Mouse (Mus musculus) heart, embryonic 16.5 days (tissue): ENCODE measurements around the gene Nppc. TPM values are rescaled to one million over a fixed set of nuclear protein-coding genes. Genes with fewer than 3 reads are reported as not detected.

ENCODE experiments used
- ATAC-seq: fragments of 200-750 bp; cut with Nextera tagmentation; replicated peaks from 2 replicates; pipeline ENCODE4 v1.8.0; 2017; ENCODE audit warnings: moderate number of reproducible peaks; ENCODE audit not compliant: insufficient read depth, low FRiP score; ENCODE audit errors: extremely low read depth
- H3K27ac ChIP-seq: fragments of 300-500 bp; sonication (generic); 2 replicates; pipeline ENCODE4 v1.5.1; 2014; ENCODE audit warnings: mild to moderate bottlenecking, low read length, control low read depth, moderate library complexity
- H3K27me3 ChIP-seq: fragments of 300-500 bp; sonication (generic); 2 replicates; pipeline ENCODE4 v1.6.1; 2014; ENCODE audit warnings: low read length, mixed read lengths; ENCODE audit not compliant: control insufficient read depth, insufficient read depth
- H3K36me3 ChIP-seq: fragments of 300-500 bp; sonication (generic); 2 replicates; pipeline ENCODE4 v1.6.1; 2014; ENCODE audit not compliant: control insufficient read depth, insufficient read depth
- H3K4me1 ChIP-seq: fragments of 300-500 bp; sonication (generic); 2 replicates; pipeline ENCODE4 v1.6.1; 2014; ENCODE audit warnings: low read length, mixed read lengths; ENCODE audit not compliant: control insufficient read depth, insufficient read depth
- H3K4me2 ChIP-seq: fragments of 300-500 bp; sonication (generic); 2 replicates; pipeline ENCODE4 v1.6.1; 2014; ENCODE audit warnings: low read depth, mild to moderate bottlenecking, control low read depth, low read length
- H3K4me3 ChIP-seq: fragments of 300-500 bp; sonication (generic); 2 replicates; pipeline ENCODE4 v1.5.1; 2014; ENCODE audit warnings: mild to moderate bottlenecking, control low read depth, low read length
- H3K9ac ChIP-seq: fragments of 300-500 bp; sonication (generic); 2 replicates; pipeline ENCODE4 v1.6.1; 2014; ENCODE audit warnings: low read length, control low read depth
- H3K9me3 ChIP-seq: fragments of 300-500 bp; sonication (generic); replicated peaks from 2 replicates; pipeline ENCODE4 v1.6.1; 2016; ENCODE audit warnings: low read length; ENCODE audit not compliant: control insufficient read depth
- WGBS: fragments of 180-500 bp; shearing (Covaris S2); extraction: QIAGEN DNeasy Blood & Tissue Kit; methylation state at CpG from one replicate; pipeline ENCODE4 v1.1.7; 2014; 5-methylcytosine and 5-hydroxymethylcytosine counted together
- polyA plus RNA-seq: library from polyadenylated mRNA; unstranded; fragments of >200 nt; fragmentation: Nextera tagmentation; extraction: Ambion mirVana; gene quantifications from 2 replicates; pipeline ENCODE4 v1.2.1, GENCODE M21; 2015

The Nppc gene
- polyA plus RNA-seq, result 1.2 and 1.4 TPM in 2 replicates

GRCm38 (mm10) chr1:86670279-86671038 lies at the start of gene Nppc:
Gene Nppc, minus strand, starts transcription at chr1:86670571.
- H3K27ac ChIP-seq, result no peak within 1 kb of the TSS
- WGBS, result 4% methylated on average over 52 of the region's 59 CpGs
- H3K27me3 ChIP-seq, result peaks cover 48% of the 10 kb centered on the region
- H3K9me3 ChIP-seq, result no peaks in the 10 kb centered on the region
- peaks cover 6% of the 10 kb centered on the region for H3K4me1 ChIP-seq
- peak within 1 kb of the TSS; percentile 98 for H3K4me2 ChIP-seq
- peak within 1 kb of the TSS; percentile 57 for H3K9ac ChIP-seq
- H3K36me3 ChIP-seq, result no peaks in the 10 kb centered on the region
- H3K4me3 ChIP-seq, result peak within 1 kb of the TSS; percentile 61
- ATAC-seq, result peak; percentile 91

DNA sequence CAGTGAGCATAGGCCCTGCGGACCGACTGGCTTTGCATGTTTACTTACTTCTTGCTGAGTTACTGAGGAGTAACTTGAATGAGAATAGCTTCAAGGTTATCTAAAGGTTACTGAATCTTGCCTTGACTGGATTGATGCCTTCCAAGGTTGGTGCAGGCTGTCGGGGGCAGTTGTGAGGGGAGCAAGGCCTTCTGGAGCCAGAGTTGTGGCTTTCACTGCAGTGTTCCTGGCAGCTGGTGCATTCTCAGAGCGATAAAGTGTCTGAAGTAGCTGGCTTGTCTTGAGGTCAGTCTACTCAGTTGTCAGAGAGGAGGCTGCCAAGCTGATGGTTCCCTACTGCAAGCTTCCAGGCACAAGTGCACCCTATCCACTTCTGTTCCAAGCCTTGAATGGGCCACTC lies 49.0 kb upstream of the Nppc start:
- H3K4me3 ChIP-seq, result no peak overlapping the region
- H3K27ac ChIP-seq, result no peak overlapping the region
- H3K4me1 ChIP-seq, result peaks cover 6% of the 10 kb centered on the region; the same call in 1 of the 2 replicates
- H3K4me2 ChIP-seq, result no peak overlapping the region
- no peak for ATAC-seq
- 60% methylated on average over 4 of the region's 4 CpGs for WGBS
- no peaks in the 10 kb centered on the region for H3K9me3 ChIP-seq
- H3K9ac ChIP-seq, result no peak overlapping the region
- H3K36me3 ChIP-seq, result no peaks in the 10 kb centered on the region
- no peaks in the 10 kb centered on the region for H3K27me3 ChIP-seq

- Histone ChIP-seq H3K27me3 (no peaks in the 10 kb centered on the region), H3K4me1 (peaks cover 6% of the 10 kb centered on the region; the same call in 1 of the 2 replicates), H3K4me2 (no peak overlapping the region), H3K9me3 (no peaks in the 10 kb centered on the region), H3K27ac (no peak overlapping the region), H3K9ac (no peak overlapping the region), H3K4me3 (no peak overlapping the region), H3K36me3 (no peaks in the 10 kb centered on the region)
- 91% methylated on average over 1 of the region's 1 CpGs for WGBS
- no peak for ATAC-seq
Measured at GRCm38 (mm10) chr1:86718190-86718589, 47.8 kb upstream of the Nppc start.

GRCm38 (mm10) chr1:86713054-86713453 lies 42.7 kb upstream of the Nppc start:
- no peak overlapping the region for H3K9ac ChIP-seq
- no peak overlapping the region for H3K27ac ChIP-seq
- no peaks in the 10 kb centered on the region for H3K27me3 ChIP-seq
- H3K4me3 ChIP-seq, result no peak overlapping the region
- no peaks in the 10 kb centered on the region for H3K36me3 ChIP-seq
- H3K4me2 ChIP-seq, result no peak overlapping the region
- no peak for ATAC-seq
- no peaks in the 10 kb centered on the region for H3K9me3 ChIP-seq
- peaks cover 4% of the 10 kb centered on the region; the same call in 1 of the 2 replicates for H3K4me1 ChIP-seq
- 94% methylated on average over 4 of the region's 4 CpGs for WGBS

GRCm38 (mm10) chr1:86712045-86712444 lies 41.7 kb upstream of the Nppc start:
- no peaks in the 10 kb centered on the region for H3K4me1 ChIP-seq
- ATAC-seq, result no peak
- no peak overlapping the region for H3K9ac ChIP-seq
- H3K4me2 ChIP-seq, result no peak overlapping the region
- no peaks in the 10 kb centered on the region for H3K36me3 ChIP-seq
- H3K27ac ChIP-seq, result no peak overlapping the region
- H3K9me3 ChIP-seq, result no peaks in the 10 kb centered on the region
- 80% methylated on average over 2 of the region's 2 CpGs for WGBS
- no peak overlapping the region for H3K4me3 ChIP-seq
- H3K27me3 ChIP-seq, result no peaks in the 10 kb centered on the region

- H3K4me1 ChIP-seq, result no peaks in the 10 kb centered on the region
- no peak overlapping the region for H3K9ac ChIP-seq
- H3K27ac ChIP-seq, result no peak overlapping the region
- H3K4me3 ChIP-seq, result no peak overlapping the region
- H3K36me3 ChIP-seq, result no peaks in the 10 kb centered on the region
- no peaks in the 10 kb centered on the region for H3K9me3 ChIP-seq
- no peak for ATAC-seq
- H3K4me2 ChIP-seq, result no peak overlapping the region
- H3K27me3 ChIP-seq, result no peaks in the 10 kb centered on the region
- WGBS, result 81% methylated on average over 4 of the region's 4 CpGs
Measured at GRCm38 (mm10) chr1:86709546-86709945, 39.2 kb upstream of the Nppc start.

- no peaks in the 10 kb centered on the region for H3K27me3 ChIP-seq
- H3K4me3 ChIP-seq, result no peak overlapping the region
- H3K9ac ChIP-seq, result no peak overlapping the region
- 73% methylated on average over 3 of the region's 3 CpGs for WGBS
- no peaks in the 10 kb centered on the region for H3K36me3 ChIP-seq
- no peak overlapping the region for H3K4me2 ChIP-seq
- H3K27ac ChIP-seq, result no peak overlapping the region
- peaks cover 3% of the 10 kb centered on the region; the same call in 1 of the 2 replicates for H3K4me1 ChIP-seq
- ATAC-seq, result no peak
- no peaks in the 10 kb centered on the region for H3K9me3 ChIP-seq
Measured at GRCm38 (mm10) chr1:86705461-86705860, 35.1 kb upstream of the Nppc start.

- peaks cover 3% of the 10 kb centered on the region; the same call in 1 of the 2 replicates for H3K4me1 ChIP-seq
- ATAC-seq, result peak; percentile 49
- peak overlapping the region; percentile 87 for H3K27ac ChIP-seq
- H3K36me3 ChIP-seq, result no peaks in the 10 kb centered on the region
- peak overlapping the region; percentile 95 for H3K4me2 ChIP-seq
- H3K4me3 ChIP-seq, result peak overlapping the region; percentile 92
- peak overlapping the region; percentile 89 for H3K9ac ChIP-seq
- no peaks in the 10 kb centered on the region; the same call in 1 of the 2 replicates for H3K9me3 ChIP-seq
- WGBS, result under 1% methylated on average over 27 of the region's 27 CpGs
- H3K27me3 ChIP-seq, result no peaks in the 10 kb centered on the region
Measured at GRCm38 (mm10) chr1:86703965-86704326, 33.6 kb upstream of the Nppc start.

DNA sequence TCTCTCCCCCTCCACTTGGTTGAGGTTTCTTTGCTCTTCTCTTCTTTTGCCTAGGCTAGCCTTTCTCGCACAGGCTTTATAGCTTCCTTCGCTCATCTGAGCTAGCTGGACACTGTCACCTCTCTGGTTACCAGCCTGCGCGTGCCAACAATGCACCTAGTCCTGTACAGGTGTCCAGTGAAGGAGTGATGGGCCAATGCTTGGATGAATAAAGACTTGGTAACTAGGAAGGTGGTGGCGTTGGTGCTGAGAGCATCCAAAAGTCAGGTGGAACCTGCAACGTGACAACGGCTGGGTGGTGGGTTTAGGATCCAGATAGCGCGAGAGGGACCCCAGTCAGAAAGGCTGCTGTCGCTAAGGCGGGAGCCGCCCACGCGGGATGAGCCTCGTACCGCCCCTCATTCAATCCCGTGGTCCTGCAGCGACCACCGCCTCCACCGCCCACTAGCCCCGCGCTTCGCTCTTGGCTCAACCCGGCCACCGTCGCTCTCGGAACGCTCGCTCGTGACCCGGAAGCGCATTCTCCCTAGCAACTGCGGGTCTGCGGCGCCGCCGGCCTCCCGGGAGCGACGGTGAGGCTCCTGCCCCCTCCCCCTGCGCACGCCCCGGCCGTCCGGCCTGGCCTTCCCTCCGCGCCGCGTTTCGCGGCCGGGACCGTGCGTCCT lies 33.1 kb upstream of the Nppc start, which contains the start of gene Dis3l2:
Gene Dis3l2, plus strand, starts transcription at position 509 of the 665 bp plus-strand sequence.
- Histone ChIP-seq H3K4me3 (peak within 1 kb of the TSS; percentile 92), H3K27me3 (no peaks in the 10 kb centered on the region), H3K4me1 (peaks cover 3% of the 10 kb centered on the region; the same call in 1 of the 2 replicates), H3K4me2 (peak within 1 kb of the TSS; percentile 95), H3K36me3 (no peaks in the 10 kb centered on the region), H3K27ac (peak within 1 kb of the TSS; percentile 87), H3K9ac (peak within 1 kb of the TSS; percentile 89), H3K9me3 (no peaks in the 10 kb centered on the region; the same call in 1 of the 2 replicates)
- WGBS, result 3% methylated on average over 54 of the region's 54 CpGs
- ATAC-seq, result peak; percentile 89
